In the genomic region with DNA sequence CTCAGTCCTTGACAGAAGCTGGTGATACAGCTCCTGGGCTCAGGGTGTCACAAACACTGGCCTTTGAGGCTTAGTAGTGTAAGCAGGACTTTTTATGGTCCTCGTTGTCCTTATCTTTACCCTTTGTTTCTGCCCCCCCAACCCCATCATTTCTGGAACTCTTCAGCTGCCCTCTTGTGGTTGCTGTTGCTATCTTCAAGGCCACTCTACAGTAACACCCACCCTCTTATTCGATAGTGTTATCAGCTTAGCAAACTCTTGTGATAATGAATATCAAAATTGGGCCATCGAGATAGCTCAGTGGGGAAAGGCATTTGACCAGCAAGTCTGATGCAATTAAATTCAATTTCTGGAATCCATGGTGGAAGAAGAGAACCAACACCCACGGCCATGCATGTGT, we compare ENCODE assay signal across 10 mouse cellular contexts. TPM values are rescaled to one million over a fixed set of nuclear protein-coding genes. Genes with fewer than 3 reads are reported as not detected.
DNase-seq lines count a peak whose midpoint lies in the region; ATAC-seq and TF ChIP-seq lines count a peak whose summit lies in the region.
"Had no signal": no experiment of that assay in that cellular context is flagged by ENCODE, and none has a peak within 500 bp of the region (broad histone marks: within the 10 kb centered on the region; RNA-seq: fewer than 3 reads in every experiment).

No protein-coding gene starts in this region.

- peak; percentile 42 for DNase-seq in forebrain, postnatal 0 days
- peak; percentile 7 for DNase-seq in thymus, adult 2 months
- no peak for DNase-seq in thymus, postnatal 10 days (ENCODE audit: low spot score in 2 of 2)
- peak; percentile 17 to 33 for DNase-seq in kidney, postnatal 36 days
- no peak for DNase-seq in stomach, postnatal 0 days (ENCODE audit: low spot score)

- peak; percentile 52 for TF ChIP-seq CTCF in forebrain, postnatal 0 days (IDR thresholded peaks at IDR 0.05; ENCODE audit: low read depth)
- TF ChIP-seq CTCF in thymus, adult 2 months (IDR thresholded peaks at IDR 0.05; ENCODE audit: borderline replicate concordance, control insufficient read depth, extremely low read depth, insufficient read depth, low read length, poor library complexity), result no peak
- TF ChIP-seq CTCF in stomach, postnatal 0 days (IDR thresholded peaks at IDR 0.05; ENCODE audit: low read depth), result peak; percentile 71

- H3K4me3 ChIP-seq in forebrain, postnatal 0 days (ENCODE audit: low read depth, low read length), result no peak overlapping the region
- H3K4me3 ChIP-seq in forebrain, embryonic 16.5 days (replicated peaks; ENCODE audit: low read length), result no peak overlapping the region
- no peak overlapping the region for H3K4me3 ChIP-seq in thymus, adult 2 months (ENCODE audit: control insufficient read depth, insufficient read depth, low read length)
- H3K4me3 ChIP-seq in stomach, postnatal 0 days (ENCODE audit: low read depth, low read length), result no peak overlapping the region
- H3K4me3 ChIP-seq in forebrain, embryonic 12.5 days (replicated peaks), result no peak overlapping the region
- H3K4me3 ChIP-seq: hindbrain, embryonic 15.5 days had no signal

- no peak for TF ChIP-seq POLR2A in thymus, adult 2 months (IDR thresholded peaks at IDR 0.05; ENCODE audit: control insufficient read depth, extremely low read depth, insufficient read depth, low read length, poor library complexity)

- no peaks in the 10 kb centered on the region for H3K36me3 ChIP-seq in forebrain, postnatal 0 days (ENCODE audit: insufficient read depth)
- no peaks in the 10 kb centered on the region for H3K36me3 ChIP-seq in forebrain, embryonic 16.5 days (ENCODE audit: control insufficient read depth, insufficient read depth)
- H3K36me3 ChIP-seq in thymus, adult 2 months (ENCODE audit: control insufficient read depth, insufficient read depth, low read length), result no peaks in the 10 kb centered on the region
- no peaks in the 10 kb centered on the region for H3K36me3 ChIP-seq in stomach, postnatal 0 days (ENCODE audit: control insufficient read depth, insufficient read depth, low read length)
- H3K36me3 ChIP-seq in forebrain, embryonic 12.5 days (replicated peaks), result no peaks in the 10 kb centered on the region
- H3K36me3 ChIP-seq: hindbrain, embryonic 15.5 days had no signal

- H3K4me1 ChIP-seq in forebrain, postnatal 0 days (ENCODE audit: insufficient read depth), result no peaks in the 10 kb centered on the region
- H3K4me1 ChIP-seq in forebrain, embryonic 16.5 days (replicated peaks; ENCODE audit: control insufficient read depth, insufficient read depth, low read length), result no peaks in the 10 kb centered on the region
- no peaks in the 10 kb centered on the region for H3K4me1 ChIP-seq in thymus, adult 2 months (replicated peaks; ENCODE audit: control insufficient read depth, insufficient read depth, low read length)
- H3K4me1 ChIP-seq in stomach, postnatal 0 days (replicated peaks; ENCODE audit: control insufficient read depth, insufficient read depth), result no peaks in the 10 kb centered on the region
- no peaks in the 10 kb centered on the region for H3K4me1 ChIP-seq in forebrain, embryonic 12.5 days
- H3K4me1 ChIP-seq: hindbrain, embryonic 15.5 days had no signal

- peak; percentile 45 for ATAC-seq in forebrain, postnatal 0 days
- ATAC-seq in forebrain, embryonic 16.5 days, result no peak
- ATAC-seq in stomach, postnatal 0 days (ENCODE audit: low FRiP score, low TSS enrichment), result peak; percentile 47; the same call in 1 of the 2 replicates
- no peak for ATAC-seq in frontal cortex, adult (ENCODE audit: low TSS enrichment)
- no peak for ATAC-seq in forebrain, embryonic 12.5 days (ENCODE audit: low FRiP score)

- no peak overlapping the region for H3K4me2 ChIP-seq in forebrain, postnatal 0 days (ENCODE audit: low read depth)
- no peak overlapping the region for H3K4me2 ChIP-seq in forebrain, embryonic 16.5 days (ENCODE audit: low read length)
- no peak overlapping the region for H3K4me2 ChIP-seq in stomach, postnatal 0 days (replicated peaks; ENCODE audit: low read depth)
- no peak overlapping the region for H3K4me2 ChIP-seq in forebrain, embryonic 12.5 days
- H3K4me2 ChIP-seq: hindbrain, embryonic 15.5 days had no signal

- 75% methylated on average over 4 of the region's 4 CpGs for WGBS in forebrain, postnatal 0 days
- WGBS in forebrain, embryonic 16.5 days, result 81% methylated on average over 4 of the region's 4 CpGs
- 61% methylated on average over 4 of the region's 4 CpGs for WGBS in thymus, adult 2 months
- WGBS in stomach, postnatal 0 days, result 51% methylated on average over 4 of the region's 4 CpGs
- WGBS in forebrain, embryonic 12.5 days, result 80% methylated on average over 4 of the region's 4 CpGs

- no peak for TF ChIP-seq EP300 in stomach, postnatal 0 days (optimal IDR thresholded peaks at IDR 0.05)

- no peak overlapping the region for H3K9ac ChIP-seq in forebrain, postnatal 0 days
- H3K9ac ChIP-seq in forebrain, embryonic 16.5 days (replicated peaks; ENCODE audit: low read depth, low read length), result no peak overlapping the region
- no peak overlapping the region for H3K9ac ChIP-seq in stomach, postnatal 0 days (ENCODE audit: low read length)
- no peak overlapping the region for H3K9ac ChIP-seq in forebrain, embryonic 12.5 days
- H3K9ac ChIP-seq: hindbrain, embryonic 15.5 days had no signal

- no peak overlapping the region for H3K27ac ChIP-seq in forebrain, postnatal 0 days (ENCODE audit: low read depth, low read length)
- no peak overlapping the region for H3K27ac ChIP-seq in forebrain, embryonic 16.5 days (ENCODE audit: low read length)
- H3K27ac ChIP-seq in thymus, adult 2 months (ENCODE audit: control insufficient read depth, insufficient read depth, low read length), result no peak overlapping the region
- no peak overlapping the region for H3K27ac ChIP-seq in stomach, postnatal 0 days (replicated peaks)
- H3K27ac ChIP-seq in forebrain, embryonic 12.5 days, result no peak overlapping the region
- H3K27ac ChIP-seq: hindbrain, embryonic 15.5 days had no signal

- no peaks in the 10 kb centered on the region for H3K27me3 ChIP-seq in forebrain, postnatal 0 days (ENCODE audit: insufficient read depth, low read length)
- H3K27me3 ChIP-seq in forebrain, embryonic 16.5 days (replicated peaks; ENCODE audit: control insufficient read depth, insufficient read depth, low read length), result no peaks in the 10 kb centered on the region
- no peaks in the 10 kb centered on the region for H3K27me3 ChIP-seq in thymus, adult 2 months (ENCODE audit: control insufficient read depth, insufficient read depth, low read length)
- no peaks in the 10 kb centered on the region for H3K27me3 ChIP-seq in stomach, postnatal 0 days (ENCODE audit: control insufficient read depth, insufficient read depth, low read length)
- H3K27me3 ChIP-seq in forebrain, embryonic 12.5 days, result no peaks in the 10 kb centered on the region
- H3K27me3 ChIP-seq: hindbrain, embryonic 15.5 days had no signal

- no peaks in the 10 kb centered on the region for H3K9me3 ChIP-seq in forebrain, postnatal 0 days (ENCODE audit: low read length)
- H3K9me3 ChIP-seq in forebrain, embryonic 16.5 days (ENCODE audit: control insufficient read depth, low read length), result no peaks in the 10 kb centered on the region
- H3K9me3 ChIP-seq in stomach, postnatal 0 days (ENCODE audit: control insufficient read depth, low read length), result no peaks in the 10 kb centered on the region
- H3K9me3 ChIP-seq in forebrain, embryonic 12.5 days, result no peaks in the 10 kb centered on the region
- H3K9me3 ChIP-seq: hindbrain, embryonic 15.5 days had no signal

RNA-seq across cellular contexts. Expression of gene Fam178b, which starts 18.5 kb away (rescaled TPM):
- total RNA-seq in forebrain, postnatal 0 days (2014; rRNA removed), result 0.23 TPM in 1 of 2 replicates, not detected in the other
- polyA plus RNA-seq in forebrain, postnatal 0 days (2015; fragmentation: Nextera tagmentation; extraction: Ambion mirVana), result not detected in 2 replicates
- 0.34 TPM in 1 of 2 replicates, not detected in the other for polyA plus RNA-seq in forebrain, embryonic 16.5 days (2015; fragmentation: Nextera tagmentation; extraction: Ambion mirVana)
- 1.4 and 1.9 TPM in 2 replicates for polyA plus RNA-seq in thymus, adult 2 months (2012; rRNA removed)
- polyA plus RNA-seq in stomach, postnatal 0 days (2015; fragmentation: Nextera tagmentation; extraction: Ambion mirVana), result 0.59 and 0.77 TPM in 2 replicates
- 0.18 TPM in 1 of 2 replicates, not detected in the other for polyA plus RNA-seq in forebrain, embryonic 12.5 days (2016; fragmentation: Nextera tagmentation; extraction: Ambion mirVana)
- polyA plus RNA-seq: hindbrain, embryonic 15.5 days had no signal

RNA-seq across cellular contexts. Expression of gene Cox5b, which starts 26.8 kb away (rescaled TPM):
- total RNA-seq in forebrain, postnatal 0 days (2014; rRNA removed), result 302 and 470 TPM in 2 replicates
- 761 and 882 TPM in 2 replicates for polyA plus RNA-seq in forebrain, postnatal 0 days (2015; fragmentation: Nextera tagmentation; extraction: Ambion mirVana)
- polyA plus RNA-seq in forebrain, embryonic 16.5 days (2015; fragmentation: Nextera tagmentation; extraction: Ambion mirVana), result 480 and 516 TPM in 2 replicates
- polyA plus RNA-seq in thymus, adult 2 months (2012; rRNA removed), result 395 and 432 TPM in 2 replicates
- polyA plus RNA-seq in stomach, postnatal 0 days (2015; fragmentation: Nextera tagmentation; extraction: Ambion mirVana), result 829 and 834 TPM in 2 replicates
- 447 and 453 TPM in 2 replicates for polyA plus RNA-seq in forebrain, embryonic 12.5 days (2016; fragmentation: Nextera tagmentation; extraction: Ambion mirVana)

RNA-seq across cellular contexts. Expression of gene 4933424G06Rik, which starts 45.5 kb away (rescaled TPM):
- total RNA-seq in forebrain, postnatal 0 days (2014; rRNA removed), result not detected in 2 replicates
- polyA plus RNA-seq in forebrain, postnatal 0 days (2015; fragmentation: Nextera tagmentation; extraction: Ambion mirVana), result 0.39 and 0.71 TPM in 2 replicates
- polyA plus RNA-seq in forebrain, embryonic 16.5 days (2015; fragmentation: Nextera tagmentation; extraction: Ambion mirVana), result 0.77 TPM in 1 of 2 replicates, not detected in the other
- not detected in 2 replicates for polyA plus RNA-seq in thymus, adult 2 months (2012; rRNA removed)
- 0.16 TPM in 1 of 2 replicates, not detected in the other for polyA plus RNA-seq in stomach, postnatal 0 days (2015; fragmentation: Nextera tagmentation; extraction: Ambion mirVana)
- polyA plus RNA-seq in forebrain, embryonic 12.5 days (2016; fragmentation: Nextera tagmentation; extraction: Ambion mirVana), result 0.41 TPM in 1 of 2 replicates, not detected in the other
- polyA plus RNA-seq: lung, embryonic 16.5 days had no signal

RNA-seq across cellular contexts. Expression of gene Actr1b, which starts 49.8 kb away (rescaled TPM):
- total RNA-seq in forebrain, postnatal 0 days (2014; rRNA removed), result 137 TPM in 2 replicates
- polyA plus RNA-seq in forebrain, postnatal 0 days (2015; fragmentation: Nextera tagmentation; extraction: Ambion mirVana), result 94.8 and 102 TPM in 2 replicates
- 101 and 109 TPM in 2 replicates for polyA plus RNA-seq in forebrain, embryonic 16.5 days (2015; fragmentation: Nextera tagmentation; extraction: Ambion mirVana)
- 182 and 213 TPM in 2 replicates for polyA plus RNA-seq in thymus, adult 2 months (2012; rRNA removed)
- 60.5 and 62.2 TPM in 2 replicates for polyA plus RNA-seq in stomach, postnatal 0 days (2015; fragmentation: Nextera tagmentation; extraction: Ambion mirVana)
- 102 and 105 TPM in 2 replicates for polyA plus RNA-seq in forebrain, embryonic 12.5 days (2016; fragmentation: Nextera tagmentation; extraction: Ambion mirVana)

Comparison
In these comparisons a context has a peak if more than half of its experiments do, and no peak if none do; other contexts are left out.
1. ATAC-seq: peak in forebrain, postnatal 0 days (single experiment) and stomach, postnatal 0 days (single experiment); none in forebrain, embryonic 16.5 days (single experiment), frontal cortex, adult (single experiment) and forebrain, embryonic 12.5 days (single experiment).
2. DNase-seq: peak in forebrain, postnatal 0 days (single experiment), thymus, adult 2 months (single experiment) and kidney, postnatal 36 days (2 of 2); none in thymus, postnatal 10 days (0 of 2) and stomach, postnatal 0 days (single experiment).